ENCODE assay signal across 9 mouse cellular contexts in the genomic region with DNA sequence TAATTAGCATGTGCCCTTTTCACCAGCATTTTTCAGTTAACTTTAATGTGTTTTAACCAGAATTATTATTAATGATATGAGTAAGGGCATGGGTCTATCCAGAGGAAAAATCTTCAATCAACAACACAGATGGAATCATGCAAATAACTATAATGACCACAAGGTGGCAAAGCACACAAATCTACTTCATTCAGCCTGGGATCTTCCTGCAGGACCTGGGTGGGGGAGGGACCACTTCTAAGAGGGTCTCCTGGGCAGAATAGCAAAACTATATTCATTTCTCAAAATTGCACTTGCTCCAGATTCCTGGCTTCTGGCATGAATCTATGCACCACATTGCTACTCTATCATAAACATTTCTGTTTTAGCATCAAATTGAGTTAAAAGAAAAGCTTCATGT.
DNase-seq lines count a peak whose midpoint lies in the region; TF ChIP-seq lines count a peak whose summit lies in the region.
"Had no signal": no experiment of that assay in that cellular context is flagged by ENCODE, and none has a peak within 500 bp of the region (broad histone marks: within the 10 kb centered on the region; RNA-seq: fewer than 3 reads in every experiment).

No protein-coding gene starts in this region.

- intact Hi-C loops in left cerebral cortex, adult 2 months (cut with DNase I): loop anchor here (2.0 to 10.0 kb wide), 4 partner anchors 382 to 960 kb away; no protein-coding TSS in a partner anchor
- intact Hi-C loops in left cerebral cortex, postnatal 36 days (cut with DNase I): loop anchor here (2.0 to 5.0 kb wide), 3 partner anchors 382 to 873 kb away; no protein-coding TSS in a partner anchor
- intact Hi-C loops in left cerebral cortex, postnatal 4 days (cut with DNase I): loop anchor here (5.0 to 10.0 kb wide), 3 partner anchors 220 to 633 kb away; no protein-coding TSS in a partner anchor

- no peak overlapping the region for H3K27ac ChIP-seq in left cerebral cortex, adult 2 months

- TF ChIP-seq CTCF in left cerebral cortex, adult 2 months (IDR thresholded peaks at IDR 0.05): peak; percentile 64

- H3K4me3 ChIP-seq in left cerebral cortex, adult 2 months: no peak overlapping the region

- peak; percentile 35 to 41 for DNase-seq in cerebellum, postnatal 14 days
- DNase-seq in cerebellum, adult 9-11 months: no peak
- DNase-seq in left cerebral cortex, adult 2 months (ENCODE audit: extremely low spot score in 1 of 2, low spot score in 2 of 2): no peak
- no peak for DNase-seq in left cerebral cortex, postnatal 36 days (ENCODE audit: low spot score in 2 of 2)
- DNase-seq in ZHBTc4 (ENCODE audit: low read depth, low spot score) (peak; percentile 3), MN1 (ENCODE audit: low spot score) (no peak)
- peak; percentile 35 for DNase-seq in left cerebral cortex, postnatal 4 days
- no peak for DNase-seq in thymus, postnatal 4 days
- DNase-seq: gastrocnemius, postnatal 14 days had no signal

Comparison
In these comparisons a context has a peak if more than half of its experiments do, and no peak if none do; other contexts are left out.
1. DNase-seq: peak in cerebellum, postnatal 14 days (2 of 2), ZHBTc4 (single experiment) and left cerebral cortex, postnatal 4 days (single experiment); none in cerebellum, adult 9-11 months (single experiment), left cerebral cortex, adult 2 months (0 of 2), left cerebral cortex, postnatal 36 days (0 of 2), MN1 (single experiment) and thymus, postnatal 4 days (single experiment).